12 mouse cellular contexts compared by ENCODE assay signal in genomic region chr16:62845341-62845740, GRCm38 (mm10). TPM values are rescaled to one million over a fixed set of nuclear protein-coding genes. Genes with fewer than 3 reads are reported as not detected.
DNase-seq lines count a peak whose midpoint lies in the region; ATAC-seq lines count a peak whose summit lies in the region.
"Had no signal": no experiment of that assay in that cellular context is flagged by ENCODE, and none has a peak within 500 bp of the region (broad histone marks: within the 10 kb centered on the region; RNA-seq: fewer than 3 reads in every experiment).

No protein-coding gene starts in this region.

- H3K4me2 ChIP-seq in heart, embryonic 16.5 days (ENCODE audit: low read depth, low read length), result peak overlapping the region; percentile 13; the same call in 1 of the 2 replicates
- no peak overlapping the region for H3K4me2 ChIP-seq in heart, embryonic 12.5 days
- peak overlapping the region; percentile 77 for H3K4me2 ChIP-seq in midbrain, embryonic 13.5 days (replicated peaks)
- no peak overlapping the region for H3K4me2 ChIP-seq in midbrain, embryonic 11.5 days
- H3K4me2 ChIP-seq in limb, embryonic 13.5 days (replicated peaks), result peak overlapping the region; percentile 91

- H3K4me3 ChIP-seq in heart, embryonic 16.5 days (ENCODE audit: low read length), result no peak overlapping the region
- no peak overlapping the region for H3K4me3 ChIP-seq in heart, embryonic 12.5 days
- H3K4me3 ChIP-seq in midbrain, embryonic 13.5 days (replicated peaks), result no peak overlapping the region
- no peak overlapping the region for H3K4me3 ChIP-seq in midbrain, embryonic 11.5 days (ENCODE audit: low read depth, low read length)
- 0 out of 2 replicates have a peak overlapping the region, but pooled peaks have one; percentile 88 for H3K4me3 ChIP-seq in limb, embryonic 13.5 days

- ATAC-seq in heart, embryonic 16.5 days (replicated peaks; ENCODE audit: extremely low read depth, insufficient read depth, low FRiP score), result no peak
- ATAC-seq in heart, embryonic 12.5 days (ENCODE audit: insufficient number of reproducible peaks, low FRiP score), result no peak
- ATAC-seq in midbrain, embryonic 13.5 days, result no peak
- no peak for ATAC-seq in midbrain, embryonic 11.5 days (ENCODE audit: low FRiP score)
- no peak for ATAC-seq in limb, embryonic 13.5 days (ENCODE audit: low FRiP score, low read depth)
- ATAC-seq in monocyte, adult 5-6 weeks (replicated peaks; ENCODE audit: insufficient number of reproducible peaks, low FRiP score, low TSS enrichment, poor library complexity, severe bottlenecking), result no peak

- no peaks in the 10 kb centered on the region for H3K9me3 ChIP-seq in heart, embryonic 16.5 days (replicated peaks; ENCODE audit: control insufficient read depth, low read length)
- H3K9me3 ChIP-seq in heart, embryonic 12.5 days (replicated peaks), result no peaks in the 10 kb centered on the region
- H3K9me3 ChIP-seq in midbrain, embryonic 13.5 days, result no peaks in the 10 kb centered on the region
- no peaks in the 10 kb centered on the region for H3K9me3 ChIP-seq in midbrain, embryonic 11.5 days (ENCODE audit: control insufficient read depth, low read length)
- H3K9me3 ChIP-seq in limb, embryonic 13.5 days, result no peaks in the 10 kb centered on the region

- WGBS in heart, embryonic 16.5 days, result 82% methylated on average over 6 of the region's 6 CpGs
- WGBS in heart, embryonic 12.5 days, result 86% methylated on average over 6 of the region's 6 CpGs
- 91% methylated on average over 6 of the region's 6 CpGs for WGBS in midbrain, embryonic 13.5 days
- 90% methylated on average over 6 of the region's 6 CpGs for WGBS in midbrain, embryonic 11.5 days
- 85% methylated on average over 6 of the region's 6 CpGs for WGBS in limb, embryonic 13.5 days

- no peak overlapping the region for H3K9ac ChIP-seq in heart, embryonic 16.5 days (ENCODE audit: low read length)
- no peak overlapping the region for H3K9ac ChIP-seq in heart, embryonic 12.5 days
- H3K9ac ChIP-seq in midbrain, embryonic 13.5 days (replicated peaks), result no peak overlapping the region
- no peak overlapping the region for H3K9ac ChIP-seq in midbrain, embryonic 11.5 days (ENCODE audit: low read length)
- H3K9ac ChIP-seq in limb, embryonic 13.5 days, result 0 out of 2 replicates have a peak overlapping the region, but pooled peaks have one; percentile 35

- H3K27ac ChIP-seq in heart, embryonic 16.5 days (ENCODE audit: low read length), result no peak overlapping the region
- no peak overlapping the region for H3K27ac ChIP-seq in heart, embryonic 12.5 days (ENCODE audit: poor library complexity, severe bottlenecking)
- H3K27ac ChIP-seq in midbrain, embryonic 13.5 days, result no peak overlapping the region
- H3K27ac ChIP-seq in midbrain, embryonic 11.5 days (ENCODE audit: low read depth, low read length), result no peak overlapping the region
- no peak overlapping the region for H3K27ac ChIP-seq in limb, embryonic 13.5 days

- DNase-seq in midbrain, embryonic 11.5 days (ENCODE audit: low spot score, missing footprints), result no peak
- DNase-seq in urinary bladder, postnatal 14 days (ENCODE audit: low spot score), result no peak
- DNase-seq in urinary bladder, postnatal 10 days (ENCODE audit: low spot score), result no peak
- DNase-seq: kidney, postnatal 36 days; left cerebral cortex, postnatal 4 days had no signal

- no peaks in the 10 kb centered on the region for H3K36me3 ChIP-seq in heart, embryonic 16.5 days (ENCODE audit: control insufficient read depth, insufficient read depth)
- H3K36me3 ChIP-seq in heart, embryonic 12.5 days, result no peaks in the 10 kb centered on the region
- no peaks in the 10 kb centered on the region for H3K36me3 ChIP-seq in midbrain, embryonic 13.5 days
- no peaks in the 10 kb centered on the region for H3K36me3 ChIP-seq in midbrain, embryonic 11.5 days (ENCODE audit: control insufficient read depth, insufficient read depth, low read length)
- no peaks in the 10 kb centered on the region for H3K36me3 ChIP-seq in limb, embryonic 13.5 days

- no peaks in the 10 kb centered on the region for H3K27me3 ChIP-seq in heart, embryonic 16.5 days (ENCODE audit: control insufficient read depth, insufficient read depth, low read length)
- no peaks in the 10 kb centered on the region for H3K27me3 ChIP-seq in heart, embryonic 12.5 days (replicated peaks)
- H3K27me3 ChIP-seq in midbrain, embryonic 13.5 days, result no peaks in the 10 kb centered on the region
- no peaks in the 10 kb centered on the region for H3K27me3 ChIP-seq in midbrain, embryonic 11.5 days (ENCODE audit: control insufficient read depth, insufficient read depth, low read length)
- H3K27me3 ChIP-seq in limb, embryonic 13.5 days, result no peaks in the 10 kb centered on the region

- peaks cover 7% of the 10 kb centered on the region; the same call in 1 of the 2 replicates for H3K4me1 ChIP-seq in heart, embryonic 16.5 days (ENCODE audit: control insufficient read depth, insufficient read depth, low read length)
- H3K4me1 ChIP-seq in heart, embryonic 12.5 days (replicated peaks), result 0 out of 2 replicates have a peak, but pooled peaks cover 4% of the 10 kb centered on the region
- H3K4me1 ChIP-seq in midbrain, embryonic 13.5 days (replicated peaks), result peaks cover 22% of the 10 kb centered on the region
- H3K4me1 ChIP-seq in midbrain, embryonic 11.5 days (ENCODE audit: control insufficient read depth, insufficient read depth, low read length), result peaks cover 7% of the 10 kb centered on the region
- H3K4me1 ChIP-seq in limb, embryonic 13.5 days, result peaks cover 14% of the 10 kb centered on the region

RNA-seq across cellular contexts. Expression of gene Arl13b, which starts 1.5 kb away (rescaled TPM):
- 9.4 and 9.5 TPM in 2 replicates for polyA plus RNA-seq in heart, embryonic 16.5 days (2015; fragmentation: Nextera tagmentation; extraction: Ambion mirVana)
- 9.7 and 10.4 TPM in 2 replicates for polyA plus RNA-seq in heart, embryonic 12.5 days (2016; fragmentation: Nextera tagmentation; extraction: Ambion mirVana)
- polyA plus RNA-seq in midbrain, embryonic 13.5 days (2015; fragmentation: Nextera tagmentation; extraction: Ambion mirVana), result 13.3 and 14.8 TPM in 2 replicates
- polyA plus RNA-seq in midbrain, embryonic 11.5 days (2014; fragmentation: Nextera tagmentation; extraction: Ambion mirVana), result 15.2 and 17.0 TPM in 2 replicates
- polyA plus RNA-seq in limb, embryonic 13.5 days (2015; fragmentation: Nextera tagmentation; extraction: Ambion mirVana), result 25.7 and 27.9 TPM in 2 replicates
- total RNA-seq in monocyte, adult 5-6 weeks (2017), result 20.4 to 30.8 TPM (median 27.2 TPM) in 3 replicates

RNA-seq across cellular contexts. Expression of gene Pros1, which starts 8.8 kb away (rescaled TPM):
- 20.3 and 23.0 TPM in 2 replicates for polyA plus RNA-seq in heart, embryonic 16.5 days (2015; fragmentation: Nextera tagmentation; extraction: Ambion mirVana)
- 17.5 and 18.8 TPM in 2 replicates for polyA plus RNA-seq in heart, embryonic 12.5 days (2016; fragmentation: Nextera tagmentation; extraction: Ambion mirVana)
- polyA plus RNA-seq in midbrain, embryonic 13.5 days (2015; fragmentation: Nextera tagmentation; extraction: Ambion mirVana), result 9.1 and 9.3 TPM in 2 replicates
- 19.5 and 23.0 TPM in 2 replicates for polyA plus RNA-seq in midbrain, embryonic 11.5 days (2014; fragmentation: Nextera tagmentation; extraction: Ambion mirVana)
- polyA plus RNA-seq in limb, embryonic 13.5 days (2015; fragmentation: Nextera tagmentation; extraction: Ambion mirVana), result 32.3 and 34.1 TPM in 2 replicates
- total RNA-seq in monocyte, adult 5-6 weeks (2017), result 33.3 to 36.6 TPM (median 35.3 TPM) in 3 replicates

RNA-seq across cellular contexts. Expression of gene Stx19, which starts 30.9 kb away (rescaled TPM):
- 0.30 and 0.57 TPM in 2 replicates for polyA plus RNA-seq in heart, embryonic 16.5 days (2015; fragmentation: Nextera tagmentation; extraction: Ambion mirVana)
- polyA plus RNA-seq in heart, embryonic 12.5 days (2016; fragmentation: Nextera tagmentation; extraction: Ambion mirVana), result 0.15 and 0.24 TPM in 2 replicates
- polyA plus RNA-seq in midbrain, embryonic 13.5 days (2015; fragmentation: Nextera tagmentation; extraction: Ambion mirVana), result 0.50 and 0.52 TPM in 2 replicates
- 0.07 and 0.37 TPM in 2 replicates for polyA plus RNA-seq in midbrain, embryonic 11.5 days (2014; fragmentation: Nextera tagmentation; extraction: Ambion mirVana)
- 1.00 and 1.1 TPM in 2 replicates for polyA plus RNA-seq in limb, embryonic 13.5 days (2015; fragmentation: Nextera tagmentation; extraction: Ambion mirVana)
- 0.43 TPM in 1 of 3 replicates, not detected in the others for total RNA-seq in monocyte, adult 5-6 weeks (2017)
- total RNA-seq: heart, postnatal 25 days; left cerebral cortex, postnatal 4 days; megakaryocyte-erythroid progenitor cell, adult 5-6 weeks had no signal

RNA-seq across cellular contexts. Expression of gene Nsun3, which starts 58.7 kb away (rescaled TPM):
- 5.8 and 7.1 TPM in 2 replicates for polyA plus RNA-seq in heart, embryonic 16.5 days (2015; fragmentation: Nextera tagmentation; extraction: Ambion mirVana)
- 8.1 and 8.6 TPM in 2 replicates for polyA plus RNA-seq in heart, embryonic 12.5 days (2016; fragmentation: Nextera tagmentation; extraction: Ambion mirVana)
- polyA plus RNA-seq in midbrain, embryonic 13.5 days (2015; fragmentation: Nextera tagmentation; extraction: Ambion mirVana), result 10.4 and 11.4 TPM in 2 replicates
- polyA plus RNA-seq in midbrain, embryonic 11.5 days (2014; fragmentation: Nextera tagmentation; extraction: Ambion mirVana), result 10.0 and 11.6 TPM in 2 replicates
- 7.0 and 7.1 TPM in 2 replicates for polyA plus RNA-seq in limb, embryonic 13.5 days (2015; fragmentation: Nextera tagmentation; extraction: Ambion mirVana)
- total RNA-seq in monocyte, adult 5-6 weeks (2017), result 21.2 to 26.5 TPM (median 23.5 TPM) in 3 replicates

Comparison
In these comparisons a context has a peak if more than half of its experiments do, and no peak if none do; other contexts are left out.
1. H3K4me2 ChIP-seq: peak in heart, embryonic 16.5 days (single experiment), midbrain, embryonic 13.5 days (single experiment) and limb, embryonic 13.5 days (single experiment); none in heart, embryonic 12.5 days (single experiment) and midbrain, embryonic 11.5 days (single experiment).